Mouse (Mus musculus): ENCODE measurements around the gene Ttc41.

The Ttc41 gene

DNA sequence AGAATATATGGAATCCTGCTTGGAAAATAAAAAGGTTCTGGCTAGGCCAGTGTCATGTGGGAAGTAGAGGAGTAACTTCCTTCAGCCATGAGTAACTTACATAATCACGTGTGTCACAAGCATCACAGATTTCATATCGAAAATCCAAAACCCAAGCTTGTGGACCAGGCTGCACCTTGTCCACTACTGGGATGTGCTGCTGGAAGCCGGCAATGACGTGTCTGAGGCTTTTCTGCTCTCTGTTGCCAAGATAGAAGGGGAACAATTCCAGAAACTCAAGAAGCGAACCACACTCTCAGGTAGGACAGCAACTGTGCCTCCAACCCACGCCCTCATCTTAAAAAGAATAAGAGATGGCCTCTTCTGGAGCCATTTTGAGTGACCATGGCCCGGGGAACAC, 38.7 kb downstream of the Ttc41 start:
- intact Hi-C loops (cut with DNase I): no loop called here

DNA sequence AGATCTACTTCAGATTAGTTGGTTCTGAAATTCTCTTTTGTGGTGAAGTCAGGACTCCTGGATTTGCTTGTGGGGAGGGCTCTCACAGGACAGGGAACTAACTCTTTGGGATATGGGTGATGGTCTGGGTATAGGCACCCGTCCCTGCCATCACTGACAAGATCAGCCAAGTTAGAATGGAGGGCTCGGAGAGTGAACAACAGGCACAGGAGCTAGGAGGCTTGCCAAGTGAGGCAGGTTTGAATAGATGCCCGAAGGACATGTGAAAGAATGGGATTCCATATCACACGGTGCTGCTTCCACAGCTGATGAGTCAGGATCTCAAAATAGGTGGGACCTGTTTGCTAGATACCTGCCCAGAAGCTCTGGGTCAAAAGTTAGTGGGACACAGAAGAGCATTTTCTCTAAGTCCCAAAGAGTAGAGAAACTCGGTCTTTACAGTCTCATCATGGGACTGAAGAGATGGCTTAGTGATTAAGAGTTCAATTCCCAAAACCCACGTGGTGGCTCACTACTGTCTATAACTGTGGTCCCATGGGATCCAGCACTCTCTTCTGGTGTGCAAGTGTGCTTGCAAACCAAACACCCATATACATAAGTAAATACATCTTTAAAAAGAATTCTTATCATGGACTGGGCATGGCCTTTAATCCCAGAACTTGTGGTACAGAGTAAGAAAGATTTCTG, 50.3 kb downstream of the Ttc41 start:
- intact Hi-C loops (cut with DNase I): no loop called here

GRCm38 (mm10) chr10:86757724-86758123, 52.1 kb downstream of the Ttc41 start:
- intact Hi-C loops (cut with DNase I): no loop called here

- intact Hi-C loops (cut with DNase I): no loop called here
These were observed 52.6 kb downstream of the Ttc41 start for GRCm38 (mm10) chr10:86758211-86758610.

DNA sequence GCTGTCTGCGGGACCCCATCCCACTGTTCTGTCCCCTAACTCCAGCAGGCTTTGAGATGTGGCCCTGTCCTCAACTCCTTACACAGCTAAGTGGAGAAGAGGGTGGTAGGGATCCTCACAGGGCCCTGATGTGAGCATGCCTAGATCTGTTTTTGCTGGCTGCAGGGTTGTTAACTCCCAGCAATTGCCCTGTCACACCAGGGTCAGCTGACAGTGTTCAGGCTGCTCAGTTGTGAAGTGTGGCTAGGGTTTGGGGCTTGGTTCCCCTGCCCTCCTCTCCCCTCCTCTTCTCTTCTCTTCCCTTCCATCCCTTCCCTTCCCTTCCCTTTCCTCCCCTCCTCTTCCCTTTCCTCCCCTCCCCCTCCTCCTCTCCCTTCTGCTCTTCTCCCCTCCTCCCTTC, 55.6 kb downstream of the Ttc41 start:
- intact Hi-C loops (cut with DNase I): no loop called here

- intact Hi-C loops (cut with DNase I): no loop called here
These were observed 56.2 kb downstream of the Ttc41 start for GRCm38 (mm10) chr10:86761722-86762383.

- intact Hi-C loops (cut with DNase I): no loop called here
These were observed 56.7 kb downstream of the Ttc41 start for GRCm38 (mm10) chr10:86762384-86762730.

DNA sequence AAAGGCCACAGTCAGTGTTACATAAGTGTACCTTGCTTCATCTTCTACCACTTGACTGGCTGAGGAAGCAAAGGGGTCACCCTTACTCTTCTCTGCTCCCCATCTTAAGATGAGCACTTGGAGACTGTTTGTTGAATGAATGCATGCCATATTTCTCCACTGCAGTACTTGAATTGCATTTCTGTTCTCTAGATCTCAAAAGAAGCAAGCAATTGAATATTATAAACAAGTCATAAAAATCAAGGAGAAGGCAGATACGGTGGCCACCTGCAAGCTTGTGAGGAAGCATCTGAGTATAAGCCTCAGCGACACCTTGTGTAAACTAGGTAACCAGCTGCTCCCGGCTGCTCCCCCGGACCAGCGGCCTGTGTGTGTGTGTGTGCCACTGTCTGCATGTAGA, 58.1 kb downstream of the Ttc41 start, which contains the start of gene Gm49358:
TSS of gene Gm49358 (plus strand) at position 301 of the 400 bp plus-strand sequence.
- intact Hi-C loops (cut with DNase I): no loop called here

- intact Hi-C loops (cut with DNase I): no loop called here
These were observed 59.8 kb downstream of the Ttc41 start for GRCm38 (mm10) chr10:86765344-86765966.

- intact Hi-C loops (cut with DNase I): no loop called here
These were observed 63.6 kb downstream of the Ttc41 start for GRCm38 (mm10) chr10:86769216-86769615.

DNA sequence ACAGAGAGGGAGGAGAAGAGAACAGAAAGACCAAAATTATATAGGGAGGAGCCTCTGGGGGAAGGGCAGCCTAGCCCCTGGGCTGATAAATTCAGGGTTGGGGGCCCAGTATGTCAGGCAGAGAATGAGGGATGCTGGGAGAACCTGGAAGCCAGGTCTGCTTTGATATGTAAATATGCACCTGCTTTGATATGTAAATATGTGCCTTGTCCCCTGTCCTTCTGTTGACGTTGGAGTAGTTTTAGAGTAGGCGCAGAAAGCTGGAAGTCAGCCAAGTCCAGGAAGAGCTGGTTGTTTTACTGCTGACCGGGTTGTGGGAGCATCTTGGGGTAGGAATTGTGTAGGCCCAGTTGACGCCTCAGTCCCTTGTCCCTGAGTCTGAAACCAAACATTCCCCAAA, 64.2 kb downstream of the Ttc41 start:
- intact Hi-C loops (cut with DNase I): no loop called here

DNA sequence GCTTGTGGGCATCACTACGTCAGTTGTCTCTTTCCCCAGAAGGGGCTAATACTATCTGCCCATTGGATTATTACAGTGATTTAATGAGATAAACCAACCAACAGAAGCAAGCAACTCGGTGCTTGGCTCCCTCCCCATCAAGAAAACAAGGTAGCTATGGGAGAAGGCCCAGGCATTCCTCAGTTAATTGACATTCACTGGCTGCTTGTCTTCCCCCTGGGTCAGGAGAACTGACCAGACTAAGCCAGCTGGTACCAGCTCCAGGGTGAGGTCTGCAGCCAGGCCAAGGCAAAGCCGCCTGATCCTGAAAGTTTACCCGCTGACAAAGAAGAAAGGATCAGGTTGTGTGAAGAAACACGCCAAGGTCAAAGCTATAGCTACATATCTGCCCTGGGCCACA, 66.1 kb downstream of the Ttc41 start:
- intact Hi-C loops (cut with DNase I): no loop called here

DNA sequence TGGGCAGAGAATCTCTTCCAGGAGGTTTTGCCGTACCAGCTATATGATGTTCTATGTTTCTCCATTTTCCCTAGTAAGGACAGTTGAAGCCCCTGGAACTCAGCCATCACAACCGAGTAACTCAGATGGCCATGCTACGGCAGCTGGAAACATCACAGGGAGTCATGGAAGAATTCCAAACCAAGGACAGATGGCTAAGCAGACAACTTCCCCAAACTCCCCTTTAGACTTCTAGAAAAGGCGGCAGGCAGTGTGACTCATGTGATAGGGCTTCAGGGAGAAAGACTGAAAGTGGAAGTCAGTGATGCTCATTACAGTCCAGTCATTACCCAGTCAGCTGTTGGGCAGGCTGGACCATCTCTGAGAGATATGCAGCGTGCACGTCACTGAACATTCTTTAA, 66.6 kb downstream of the Ttc41 start:
- intact Hi-C loops (cut with DNase I): no loop called here

DNA sequence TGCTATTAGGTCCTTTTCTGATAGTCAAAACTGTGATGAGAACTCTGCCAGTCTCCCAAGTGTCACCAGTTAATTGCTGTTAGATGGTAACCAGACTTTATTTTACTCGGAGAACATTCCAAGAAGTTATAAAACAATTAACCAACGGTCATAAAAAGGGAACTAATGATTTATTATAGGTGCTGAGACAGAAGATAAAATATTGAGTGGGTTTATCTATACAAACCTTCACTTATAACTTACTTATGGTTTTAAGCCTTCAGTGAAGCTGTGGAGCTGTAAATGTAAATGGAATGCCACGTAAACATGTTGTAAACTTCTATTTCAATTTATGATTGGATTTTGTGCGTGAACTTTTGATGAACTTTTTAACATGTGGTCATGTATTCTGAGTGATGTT, 67.7 kb downstream of the Ttc41 start:
- intact Hi-C loops (cut with DNase I): no loop called here

DNA sequence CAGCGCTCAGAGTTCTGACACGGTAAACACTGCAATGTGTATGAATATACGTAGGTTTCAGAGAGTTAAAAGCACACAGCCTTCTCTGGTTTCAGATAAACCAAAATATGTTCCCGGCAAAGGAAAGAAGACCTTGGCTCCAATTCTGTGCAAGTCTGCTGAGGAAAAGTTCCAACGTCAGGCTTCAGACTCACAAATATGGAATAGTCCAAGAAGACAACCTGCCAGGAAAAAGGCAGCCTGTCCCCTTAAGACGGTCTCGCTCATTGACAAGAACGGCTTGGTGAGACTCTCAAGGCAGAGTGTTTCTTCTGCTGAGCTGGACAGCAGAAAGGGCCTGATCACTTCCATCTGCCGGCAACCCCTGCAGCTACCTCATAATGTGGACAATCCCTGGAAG, 70.7 kb downstream of the Ttc41 start:
- intact Hi-C loops (cut with DNase I): loop anchor here (5.0 kb wide), 1 partner anchor 41 kb away; no protein-coding TSS in a partner anchor

DNA sequence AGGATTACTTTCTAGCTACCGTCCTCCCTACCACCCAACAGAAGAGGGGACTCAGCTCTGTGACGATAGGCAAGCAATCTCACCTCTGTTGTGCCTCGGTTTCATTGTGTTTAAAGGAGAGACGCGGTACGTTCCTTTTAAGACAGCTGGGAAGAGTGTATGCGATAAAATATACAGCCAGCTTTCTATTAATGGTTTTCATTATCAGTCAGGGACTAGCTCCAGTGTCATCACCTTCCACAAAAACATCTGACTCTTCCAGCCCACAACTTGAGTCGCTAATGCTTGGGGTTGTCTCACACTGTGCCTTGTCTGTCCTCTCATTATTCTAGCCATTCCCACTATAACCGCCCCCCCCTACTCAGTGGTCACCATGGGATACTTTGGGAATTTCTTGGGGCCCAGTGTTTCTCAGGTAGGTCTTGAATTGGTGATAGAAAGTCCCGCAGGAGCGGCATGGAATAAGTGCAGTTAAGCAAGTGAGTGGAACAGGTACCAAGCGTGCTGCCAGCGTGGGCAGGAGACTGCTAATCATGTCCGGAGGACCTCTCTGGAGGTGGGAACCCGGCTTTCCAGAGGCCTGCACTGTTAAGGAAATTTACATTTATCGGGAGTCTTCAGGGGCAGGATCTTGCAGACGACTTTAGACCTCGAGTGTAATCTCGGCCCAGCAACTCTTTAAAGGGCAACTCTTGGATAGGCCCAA, 72.2 kb downstream of the Ttc41 start:
- intact Hi-C loops (cut with DNase I): loop anchor here (5.0 kb wide), 1 partner anchor 40 kb away; no protein-coding TSS in a partner anchor

- intact Hi-C loops (cut with DNase I): loop anchor here (5.0 kb wide), 1 partner anchor 39 kb away; no protein-coding TSS in a partner anchor
These were observed 72.9 kb downstream of the Ttc41 start, which contains the start of gene Nt5dc3 for GRCm38 (mm10) chr10:86778398-86779116. Nt5dc3 (plus strand) TSS chr10:86779005.

DNA sequence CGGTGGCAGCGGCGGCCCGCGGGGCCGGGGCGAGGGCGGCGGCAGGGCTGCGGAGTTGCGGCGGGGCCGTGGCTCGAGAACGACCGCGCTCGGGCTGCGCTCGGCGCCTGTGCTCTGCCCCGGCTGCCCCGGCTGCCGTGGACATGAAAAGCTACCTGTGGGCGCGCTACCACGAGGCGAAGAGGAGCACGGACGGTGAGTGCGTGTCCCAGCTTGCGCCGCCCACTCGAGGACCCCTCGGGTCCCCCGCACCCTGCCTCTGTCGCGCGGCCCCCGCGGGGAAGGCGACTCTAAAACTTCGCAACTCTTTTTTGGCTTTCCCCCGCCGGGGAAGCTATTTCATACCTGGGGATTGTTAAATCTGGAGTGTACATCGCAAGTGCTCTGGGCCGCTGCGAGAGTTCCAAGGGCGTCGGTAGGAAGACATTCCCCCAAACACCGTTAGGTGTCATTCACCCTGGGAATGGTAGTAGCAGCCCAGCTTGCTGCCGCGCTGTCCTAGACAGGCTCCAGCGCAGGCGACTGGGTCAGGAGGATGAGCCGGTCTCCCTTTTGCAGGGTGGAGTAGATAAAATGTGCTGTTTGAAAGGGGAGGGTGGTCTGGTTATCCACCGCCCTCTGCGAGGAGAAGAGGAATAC, 73.6 kb downstream of the Ttc41 start:
- intact Hi-C loops (cut with DNase I): loop anchor here (5.0 kb wide), 1 partner anchor 38 kb away; no protein-coding TSS in a partner anchor

DNA sequence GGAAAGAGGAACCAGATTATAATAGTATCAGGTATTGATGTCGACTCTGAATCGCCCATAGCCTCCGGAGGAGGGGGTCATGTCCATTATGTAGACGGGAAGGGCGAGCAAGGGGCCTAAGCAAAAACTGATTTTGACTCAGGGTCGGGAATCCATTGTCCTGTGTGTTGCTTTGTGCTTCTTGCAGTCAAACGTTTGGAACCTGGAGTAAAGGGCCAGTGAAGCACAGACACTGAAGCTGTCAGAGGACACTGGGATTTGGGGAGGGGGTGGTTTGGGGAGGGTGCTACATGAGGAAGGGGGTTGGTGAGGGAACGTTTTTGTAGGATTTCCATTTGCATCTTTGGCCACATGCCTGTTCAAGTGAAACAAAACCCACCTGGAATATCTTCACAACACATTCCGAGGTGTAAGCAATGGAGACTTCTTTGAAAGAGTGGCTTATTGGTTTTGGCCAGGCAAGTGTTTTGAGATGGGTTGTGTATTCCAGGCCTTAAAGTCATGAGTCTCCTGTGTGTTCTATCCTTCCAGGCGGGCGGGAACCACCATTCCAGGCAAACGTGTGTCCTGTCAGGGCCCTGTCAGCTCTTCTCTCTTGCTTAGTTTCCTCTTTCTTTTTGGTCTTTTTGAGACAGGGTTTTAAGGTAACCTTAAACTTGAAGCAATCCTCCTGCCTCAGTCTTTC, 74.3 kb downstream of the Ttc41 start:
- intact Hi-C loops (cut with DNase I): loop anchor here (5.0 kb wide), 1 partner anchor 37 kb away; no protein-coding TSS in a partner anchor

- intact Hi-C loops (cut with DNase I): no loop called here
These were observed 76.0 kb downstream of the Ttc41 start for GRCm38 (mm10) chr10:86781641-86782040.
